Mouse (Mus musculus): ENCODE measurements around the gene Pax7.

GRCm38 (mm10) chr4:139821491-139822160 is 11.7 kb downstream of the Pax7 start:
- no peak for TF ChIP-seq CTCF (IDR thresholded peaks at IDR 0.05; ENCODE audit: extremely low read depth, insufficient read length, insufficient replicate concordance, low read depth, low read length)
- TF ChIP-seq POLR2A (IDR thresholded peaks at IDR 0.05; ENCODE audit: low read depth, low read length) = no peak
